Mouse (Mus musculus) MN1 (cell line): ENCODE results near the gene Gnai1.

ENCODE experiments used
- DNase-seq: peaks from one replicate; pipeline ENCODE4 v3.0.0-alpha.2; 2016; ENCODE audit warnings: low spot score

Gnai1 gene

DNA sequence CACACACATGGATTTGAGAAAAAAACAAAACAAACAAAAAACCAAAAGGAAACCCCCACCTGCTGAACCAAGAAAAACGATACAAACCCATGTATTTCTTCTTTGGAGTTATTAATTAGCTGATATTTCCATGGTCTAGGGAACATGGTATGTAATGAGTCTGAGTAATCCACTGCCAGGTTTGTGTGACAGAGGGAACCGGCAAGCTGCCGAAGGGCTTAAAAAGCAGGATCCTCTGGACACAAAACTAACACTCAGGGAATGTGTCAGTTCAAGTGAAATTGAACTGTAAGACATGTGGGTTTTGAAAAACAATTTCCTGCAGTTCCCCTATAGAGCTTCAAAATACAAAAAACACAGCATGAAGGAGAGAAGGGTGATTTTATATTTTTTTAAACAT lies 72.1 kb downstream of the Gnai1 start:
- no peak for DNase-seq

DNA sequence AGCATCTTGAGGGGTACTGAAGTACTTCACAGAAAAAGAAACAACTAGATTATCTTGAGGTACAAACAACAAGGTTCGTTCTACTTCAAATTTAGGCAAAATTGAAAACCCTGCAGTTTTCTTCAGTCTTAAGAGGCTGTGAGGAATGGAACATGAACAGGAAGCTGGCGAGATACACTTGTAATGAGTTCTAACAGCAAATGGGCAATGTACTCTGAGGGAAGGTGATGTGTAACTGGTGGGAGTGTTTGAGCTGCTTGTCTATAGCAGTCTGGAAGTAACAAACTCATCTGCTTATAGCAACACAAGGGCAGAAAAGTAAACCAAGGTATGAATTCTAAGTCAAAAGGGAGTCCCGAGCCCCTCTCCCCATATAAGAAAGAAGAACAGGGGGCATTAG lies 78.1 kb downstream of the Gnai1 start:
- DNase-seq = no peak

DNA sequence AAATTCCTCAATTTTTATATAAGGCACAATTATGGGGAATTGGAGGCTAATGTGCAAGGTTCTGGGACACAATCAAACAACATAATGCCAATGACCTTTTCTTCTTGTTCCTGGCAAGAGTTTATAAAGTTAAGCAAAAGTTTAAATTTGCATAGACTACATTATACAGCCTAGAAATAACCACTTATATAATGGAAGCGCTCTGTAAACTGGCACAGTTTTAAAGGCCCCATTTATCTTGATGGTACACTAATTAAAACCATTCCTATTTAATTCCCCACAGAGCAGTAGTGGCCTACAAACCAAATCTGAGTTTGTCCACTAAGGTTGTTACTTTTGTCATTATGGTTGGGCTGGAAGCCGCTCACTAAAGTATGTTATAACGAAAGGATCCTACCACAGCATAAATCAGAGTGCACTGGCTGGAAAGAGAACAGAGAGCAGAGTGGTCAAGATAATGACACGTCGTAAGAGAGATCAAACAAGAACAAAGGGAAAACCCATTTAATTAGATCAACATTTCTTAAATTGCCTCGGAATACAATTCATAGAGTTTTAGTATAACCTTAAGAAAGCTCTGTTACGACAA lies 85.7 kb downstream of the Gnai1 start:
- DNase-seq = no peak

- DNase-seq = no peak
Observed at GRCm38 (mm10) chr5:18273291-18274284, 86.6 kb downstream of the Gnai1 start.

DNA sequence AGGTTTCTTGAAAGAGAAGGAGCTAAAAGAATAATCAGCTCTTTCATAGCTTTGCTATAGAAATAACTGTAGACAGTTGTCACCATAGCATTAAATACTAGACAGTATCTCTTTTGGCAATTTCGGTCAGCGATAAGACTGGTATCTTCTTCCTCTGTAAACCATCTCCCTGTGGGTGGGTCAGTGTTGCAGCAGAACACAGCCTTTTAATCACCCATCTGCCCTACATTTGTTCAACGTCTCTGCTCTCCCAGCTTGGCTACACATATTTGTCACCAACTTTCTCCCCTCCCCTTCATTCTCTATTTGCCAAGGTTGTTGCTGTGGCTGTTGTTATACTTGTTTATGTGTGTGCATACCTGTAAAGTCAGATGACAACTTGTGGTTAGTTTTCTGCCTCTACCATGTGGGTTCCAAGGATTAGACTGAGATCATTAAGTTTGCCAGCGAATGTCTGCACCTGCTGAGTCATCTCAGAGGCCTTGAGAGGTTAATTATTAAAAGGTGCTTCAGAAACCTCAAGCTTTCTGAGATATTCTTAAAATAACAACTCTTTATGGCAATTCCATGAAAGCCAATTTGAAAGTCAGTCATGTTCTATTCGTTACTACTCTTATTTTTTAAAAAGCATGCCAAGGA lies 109.7 kb downstream of the Gnai1 start:
- DNase-seq = no peak

GRCm38 (mm10) chr5:18249132-18249531 lies 111.0 kb downstream of the Gnai1 start:
- DNase-seq = no peak

DNA sequence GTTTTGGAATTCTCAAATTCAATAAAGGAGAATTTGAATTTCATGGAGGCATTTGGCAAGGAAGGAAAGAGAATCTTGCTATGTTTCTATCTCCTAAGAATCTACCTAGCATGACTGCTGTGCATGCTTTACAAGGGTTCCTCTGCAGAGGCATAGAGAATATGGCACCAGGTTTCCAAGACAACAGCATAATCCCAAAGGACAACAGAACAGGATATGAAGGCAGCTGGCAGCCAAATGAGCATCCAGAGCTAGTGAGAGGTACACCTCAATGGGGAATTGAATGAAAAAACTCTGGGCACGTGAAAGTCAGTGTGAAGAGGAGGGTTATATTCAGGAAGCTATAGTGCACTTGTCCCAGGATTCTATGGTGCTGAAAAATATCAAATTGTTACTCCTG lies 130.8 kb downstream of the Gnai1 start:
- DNase-seq = no peak

- DNase-seq = no peak
Observed at GRCm38 (mm10) chr5:18228866-18229265, 131.3 kb downstream of the Gnai1 start.

DNA sequence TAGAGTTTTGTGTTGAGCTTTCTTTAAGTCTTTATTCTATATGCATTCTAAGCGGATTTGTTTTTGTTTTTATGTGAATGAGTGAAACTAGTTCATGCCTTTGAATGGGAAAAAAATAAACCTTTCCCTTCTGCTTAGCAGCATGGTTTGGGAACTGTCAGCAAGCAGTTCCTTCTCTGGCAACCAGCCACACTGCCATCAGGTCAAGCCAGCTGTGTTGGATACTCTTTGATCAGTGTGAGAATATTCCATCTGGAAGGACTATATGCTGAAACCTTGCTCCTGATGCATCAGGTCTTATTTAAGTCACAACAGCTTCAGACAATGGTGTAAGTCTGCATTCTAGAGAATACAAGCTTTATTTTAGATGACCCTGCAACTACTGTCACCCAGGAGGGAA lies 139.3 kb downstream of the Gnai1 start:
- DNase-seq = no peak

DNA sequence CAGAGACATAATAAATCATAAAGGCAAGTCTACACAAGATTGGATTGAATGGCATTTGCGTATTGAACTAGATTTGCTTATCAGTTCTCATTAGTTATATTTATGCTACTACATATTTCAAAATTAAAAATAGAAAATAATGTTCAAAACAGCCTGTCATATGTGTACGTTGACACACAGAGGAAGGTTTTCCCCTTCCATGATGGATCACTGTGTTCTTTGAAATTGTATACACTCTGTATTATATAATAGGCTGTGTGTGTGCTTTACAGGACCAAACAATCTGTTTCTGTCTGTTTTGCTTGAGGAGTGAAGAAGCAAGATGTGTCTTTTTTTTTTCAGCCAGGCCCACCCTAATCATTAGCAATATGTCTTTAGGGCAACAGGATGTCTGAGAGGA lies 141.9 kb downstream of the Gnai1 start:
- no peak for DNase-seq

GRCm38 (mm10) chr5:18217856-18218255 lies 142.3 kb downstream of the Gnai1 start:
- DNase-seq = no peak
